Mouse (Mus musculus) liver, adult 2 months (tissue): ENCODE data around the gene Fblim1. TPM values are rescaled to one million over a fixed set of nuclear protein-coding genes. Genes with fewer than 3 reads are reported as not detected.

ENCODE experiments used
- DNase-seq: peaks from one replicate; pipeline ENCODE4 v3.0.0-alpha.2; 2011; ENCODE audit warnings: low read depth, low spot score; ENCODE audit errors: extremely low read depth
- H3K27ac ChIP-seq: fragments of 200-500 bp; replicated peaks from 2 replicates; pipeline ENCODE4 v1.5.1; 2012; ENCODE audit warnings: low read depth, mild to moderate bottlenecking, control low read depth, inconsistent platforms, low read length; ENCODE audit not compliant: insufficient read depth
- H3K27me3 ChIP-seq: fragments of 200-500 bp; 2 replicates; pipeline ENCODE4 v1.6.1; 2012; ENCODE audit warnings: mild to moderate bottlenecking, moderate library complexity, low read length, inconsistent platforms; ENCODE audit not compliant: control insufficient read depth, insufficient read depth
- H3K36me3 ChIP-seq: fragments of 200-500 bp; 2 replicates; pipeline ENCODE4 v1.6.1; 2012; ENCODE audit warnings: low read length, inconsistent platforms; ENCODE audit not compliant: control insufficient read depth, insufficient read depth
- H3K4me1 ChIP-seq: fragments of 200-500 bp; 2 replicates; pipeline ENCODE4 v1.6.1; 2011; ENCODE audit warnings: low read length; ENCODE audit not compliant: control insufficient read depth, insufficient read depth
- H3K4me3 ChIP-seq: fragments of 200-500 bp; 2 replicates; pipeline ENCODE4 v1.5.1; 2011; ENCODE audit warnings: low read depth, mild to moderate bottlenecking, control low read depth, low read length, moderate library complexity; ENCODE audit not compliant: insufficient read depth
- H3K79me2 ChIP-seq: fragments of 200-500 bp; 2 replicates; pipeline ENCODE4 v1.6.1; 2012; ENCODE audit warnings: inconsistent platforms, mild to moderate bottlenecking, low read length, moderate library complexity; ENCODE audit not compliant: control insufficient read depth, insufficient read depth
- H3K9ac ChIP-seq: fragments of 200-500 bp; 2 replicates; pipeline ENCODE4 v1.6.1; 2012; ENCODE audit warnings: low read depth, mild to moderate bottlenecking, control low read depth, inconsistent platforms, low read length
- CTCF ChIP-seq: fragments of 200-500 bp; IDR thresholded peaks from 2 replicates; pipeline ENCODE4 v1.5.1; 2011; ENCODE audit warnings: low read depth, low read length, control low read depth
- POLR2A ChIP-seq: fragments of 200-500 bp; IDR thresholded peaks from 2 replicates; pipeline ENCODE4 v1.6.1; 2011; ENCODE audit warnings: low read length, control low read depth; ENCODE audit not compliant: insufficient read depth; ENCODE audit errors: extremely low read depth
- WGBS: fragments of 180-500 bp; shearing (Covaris S2); methylation state at CpG from one replicate; pipeline ENCODE4 v1.1.7; 2018; 5-methylcytosine and 5-hydroxymethylcytosine counted together
- polyA plus RNA-seq: library from polyadenylated mRNA; depleted of rRNA; stranded (reverse); fragments of >200 nt; gene quantifications from 2 replicates; pipeline ENCODE4 v1.2.3, GENCODE M21; 2012
- total RNA-seq: library from RNA; depleted of rRNA; stranded (reverse); fragments of >200 nt; gene quantifications from 2 replicates; pipeline ENCODE4 v1.2.3, GENCODE M21; 2014

Fblim1 gene
- total and polyA plus RNA-seq, 2 experiments = 0.37 to 0.86 TPM

GRCm38 (mm10) chr4:141576404-141576803 is 29.5 kb downstream of the Fblim1 start:
- Histone ChIP-seq H3K4me1 (peaks cover 20% of the 10 kb centered on the region), H3K4me3 (no peak overlapping the region), H3K36me3 (no peaks in the 10 kb centered on the region), H3K9ac (no peak overlapping the region), H3K27me3 (no peaks in the 10 kb centered on the region), H3K27ac (no peak overlapping the region), H3K79me2 (no peaks in the 10 kb centered on the region)
- no peak for DNase-seq
- WGBS = 84% methylated on average over 11 of the region's 11 CpGs
- TF ChIP-seq POLR2A = no peak
- TF ChIP-seq CTCF = no peak

- Histone ChIP-seq H3K79me2 (no peaks in the 10 kb centered on the region), H3K4me1 (peaks cover 23% of the 10 kb centered on the region), H3K9ac (no peak overlapping the region), H3K36me3 (no peaks in the 10 kb centered on the region), H3K4me3 (no peak overlapping the region), H3K27ac (0 out of 2 replicates have a peak overlapping the region, but pooled peaks have one; percentile 11), H3K27me3 (no peaks in the 10 kb centered on the region)
- TF ChIP-seq CTCF (peak; percentile 96), POLR2A (no peak)
- DNase-seq = peak; percentile 69
- WGBS = 33% methylated on average over 27 of the region's 27 CpGs
These were observed 30.9 kb downstream of the Fblim1 start for GRCm38 (mm10) chr4:141574789-141575702.

- Histone ChIP-seq H3K4me3 (no peak overlapping the region), H3K4me1 (peaks cover 28% of the 10 kb centered on the region), H3K79me2 (no peaks in the 10 kb centered on the region), H3K27me3 (no peaks in the 10 kb centered on the region), H3K27ac (peak overlapping the region; percentile 47), H3K9ac (no peak overlapping the region), H3K36me3 (no peaks in the 10 kb centered on the region)
- TF ChIP-seq CTCF = no peak
- no peak for TF ChIP-seq POLR2A
- WGBS = 21% methylated on average over 6 of the region's 6 CpGs
- peak; percentile 89 for DNase-seq
These were observed 32.4 kb downstream of the Fblim1 start for GRCm38 (mm10) chr4:141573359-141573966.

- no peak for DNase-seq
- peak overlapping the region; percentile 47 for H3K27ac ChIP-seq
- WGBS = 93% methylated on average over 7 of the region's 7 CpGs
These were observed 33.1 kb downstream of the Fblim1 start for GRCm38 (mm10) chr4:141572668-141573358.

GRCm38 (mm10) chr4:141571934-141572333 is 34.0 kb downstream of the Fblim1 start:
- H3K4me1 ChIP-seq = peaks cover 28% of the 10 kb centered on the region
- H3K27ac ChIP-seq = no peak overlapping the region; the same call in 1 of the 2 replicates
- 89% methylated on average over 10 of the region's 10 CpGs for WGBS
- H3K79me2 ChIP-seq = no peaks in the 10 kb centered on the region
- H3K4me3 ChIP-seq = no peak overlapping the region
- H3K27me3 ChIP-seq = no peaks in the 10 kb centered on the region
- TF ChIP-seq POLR2A = no peak
- no peak for TF ChIP-seq CTCF
- H3K36me3 ChIP-seq = no peaks in the 10 kb centered on the region
- no peak overlapping the region for H3K9ac ChIP-seq
- DNase-seq = no peak

More at GRCm38 (mm10) chr4:141572668-141573358, 33.1 kb downstream of the Fblim1 start:
- TF ChIP-seq POLR2A = no peak
- H3K36me3 ChIP-seq = no peaks in the 10 kb centered on the region
- H3K4me3 ChIP-seq = no peak overlapping the region
- H3K9ac ChIP-seq = no peak overlapping the region
- H3K79me2 ChIP-seq = no peaks in the 10 kb centered on the region
- peaks cover 28% of the 10 kb centered on the region for H3K4me1 ChIP-seq
- H3K27me3 ChIP-seq = no peaks in the 10 kb centered on the region
